Mouse (Mus musculus) liver, embryonic 11.5 days (tissue): Measurements from ENCODE around the gene Ambra1. TPM values are rescaled to one million over a fixed set of nuclear protein-coding genes. Genes with fewer than 3 reads are reported as not detected.

Source experiments
- ATAC-seq: fragments of 200-750 bp; cut with Nextera tagmentation; replicated peaks from 2 replicates; pipeline ENCODE4 v1.8.0; 2017; ENCODE audit warnings: moderate number of reproducible peaks, mild to moderate bottlenecking, moderate TSS enrichment, moderate library complexity; ENCODE audit not compliant: low FRiP score
- DNase-seq: peaks from one replicate; pipeline ENCODE4 v3.0.0-alpha.2; 2017; ENCODE audit warnings: low spot score
- H3K27ac ChIP-seq: fragments of 300-500 bp; sonication (generic); 2 replicates; pipeline ENCODE4 v1.5.1; 2014; ENCODE audit warnings: mild to moderate bottlenecking, low read depth, low read length, control low read depth
- H3K27me3 ChIP-seq: fragments of 300-500 bp; sonication (generic); replicated peaks from 2 replicates; pipeline ENCODE4 v1.6.1; 2014; ENCODE audit warnings: low read length, mixed read lengths; ENCODE audit not compliant: control insufficient read depth, insufficient read depth
- H3K36me3 ChIP-seq: fragments of 300-500 bp; sonication (generic); 2 replicates; pipeline ENCODE4 v1.6.1; 2014; ENCODE audit warnings: mild to moderate bottlenecking, low read length, moderate library complexity, mixed read lengths; ENCODE audit not compliant: control insufficient read depth, insufficient read depth
- H3K4me1 ChIP-seq: fragments of 300-500 bp; sonication (generic); replicated peaks from 2 replicates; pipeline ENCODE4 v1.6.1; 2014; ENCODE audit warnings: low read length, mixed read lengths; ENCODE audit not compliant: control insufficient read depth, insufficient read depth
- H3K4me2 ChIP-seq: fragments of 300-500 bp; sonication (generic); 2 replicates; pipeline ENCODE4 v1.6.1; 2014; ENCODE audit warnings: mild to moderate bottlenecking, control low read depth, moderate library complexity
- H3K4me3 ChIP-seq: fragments of 300-500 bp; sonication (generic); 2 replicates; pipeline ENCODE4 v1.5.1; 2014; ENCODE audit warnings: low read depth, low read length, control low read depth
- H3K9ac ChIP-seq: fragments of 300-500 bp; sonication (generic); 2 replicates; pipeline ENCODE4 v1.6.1; 2014; ENCODE audit warnings: low read depth, low read length, control low read depth
- H3K9me3 ChIP-seq: fragments of 300-500 bp; sonication (generic); 2 replicates; pipeline ENCODE4 v1.6.1; 2016; ENCODE audit warnings: low read length, inconsistent platforms, mixed read lengths; ENCODE audit not compliant: control insufficient read depth
- WGBS: fragments of 180-500 bp; shearing (Covaris S2); extraction: QIAGEN DNeasy Blood & Tissue Kit; methylation state at CpG from one replicate; pipeline ENCODE4 v1.1.7; 2014; 5-methylcytosine and 5-hydroxymethylcytosine counted together
- polyA plus RNA-seq: library from polyadenylated mRNA; unstranded; fragments of >200 nt; fragmentation: Nextera tagmentation; extraction: Ambion mirVana; gene quantifications from 2 replicates; pipeline ENCODE4 v1.2.1, GENCODE M21; 2014

Ambra1 gene
- polyA plus RNA-seq, 1 experiment from 2014 or later, result 14.0 TPM

DNA sequence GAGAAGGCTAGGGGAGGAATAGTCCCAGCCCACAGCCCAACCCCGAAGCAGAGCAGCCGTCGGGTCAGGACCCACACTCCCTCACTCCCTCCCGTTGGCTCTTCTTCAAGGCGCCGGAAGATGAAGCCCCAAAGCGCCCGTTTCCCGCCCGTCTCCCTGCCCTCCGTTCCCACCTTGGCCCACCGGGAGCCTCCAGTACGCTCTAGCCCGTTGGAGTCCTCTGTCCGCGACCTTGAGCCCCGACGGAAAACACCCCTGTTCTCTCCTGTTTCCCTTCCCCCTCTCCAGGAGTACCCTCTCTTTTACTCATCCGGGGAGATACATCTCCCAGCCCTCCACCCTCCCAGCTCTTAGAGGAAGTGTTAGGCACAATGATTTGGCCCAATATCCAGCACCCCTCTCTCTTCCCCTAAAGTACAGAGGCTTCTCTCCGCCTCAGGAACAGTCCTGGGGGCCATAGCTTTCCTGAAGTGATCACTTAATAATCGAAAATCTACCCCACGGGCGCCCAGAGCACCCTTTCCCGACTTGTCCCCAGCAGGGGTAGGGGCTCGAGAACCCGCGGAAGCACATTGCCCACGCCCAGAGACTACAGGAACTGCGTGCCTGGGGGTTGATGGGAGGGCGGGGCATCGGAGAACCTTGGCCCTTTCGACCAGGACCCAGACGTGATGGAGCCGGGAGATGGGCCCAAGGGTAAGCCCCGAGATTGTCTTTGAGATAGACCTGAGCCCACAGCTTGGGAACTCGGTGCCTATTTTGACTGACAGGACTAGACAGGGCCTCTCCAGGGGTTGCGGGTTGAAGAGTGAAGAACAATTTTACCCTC lies 192.9 kb downstream of the Ambra1 start:
- Histone ChIP-seq H3K4me3 (peak overlapping the region; percentile 60), H3K27me3 (peaks cover 44% of the 10 kb centered on the region), H3K36me3 (peaks cover 9% of the 10 kb centered on the region; the same call in 1 of the 2 replicates), H3K4me2 (peak overlapping the region; percentile 90), H3K27ac (no peak overlapping the region), H3K9ac (no peak overlapping the region), H3K9me3 (no peaks in the 10 kb centered on the region), H3K4me1 (peaks cover 33% of the 10 kb centered on the region)
- DNase-seq, result peak; percentile 51
- 4% methylated on average over 36 of the region's 37 CpGs for WGBS
- ATAC-seq, result no peak

DNA sequence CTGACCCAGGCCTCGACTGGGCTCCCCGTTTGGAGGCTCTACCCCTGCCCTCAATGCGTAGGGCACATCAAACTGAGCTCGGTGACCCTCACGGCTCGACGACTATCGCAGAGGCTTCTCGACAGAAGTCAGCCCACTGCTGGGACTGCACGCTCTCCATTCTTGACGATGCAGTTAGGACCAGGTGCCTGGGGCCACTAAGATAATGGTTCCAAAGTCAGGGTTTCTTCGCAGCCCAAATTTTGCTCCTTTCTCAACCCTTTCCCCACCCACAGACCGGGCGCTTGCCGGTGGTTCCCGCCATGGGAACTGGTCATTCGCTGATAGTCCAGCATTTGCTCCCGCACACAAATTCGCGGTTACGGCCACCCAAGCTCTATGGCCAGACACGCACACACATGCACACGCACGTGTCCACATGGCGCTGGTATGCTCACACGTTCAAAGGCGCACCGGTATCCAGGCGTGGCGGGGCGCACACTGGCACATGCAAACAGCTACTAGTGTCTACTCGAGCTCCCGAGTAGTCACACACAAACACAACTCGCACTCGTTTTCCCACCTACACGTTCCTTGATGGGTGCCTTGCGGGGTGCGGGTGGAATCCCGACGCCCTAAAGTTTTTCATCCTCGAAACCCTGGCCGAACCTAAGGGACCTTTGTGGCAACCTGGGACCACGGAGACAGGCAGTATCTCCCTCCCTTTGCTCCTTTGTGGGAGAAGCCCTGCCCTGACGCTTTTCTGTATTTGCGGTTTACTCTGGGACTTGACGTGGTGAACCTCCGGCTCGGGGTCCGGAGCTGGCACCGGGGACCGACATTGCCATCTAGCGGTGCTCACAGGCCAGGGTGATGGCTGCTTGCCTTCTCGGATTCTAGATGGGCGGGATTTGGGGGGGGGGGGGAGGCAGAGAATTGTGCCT lies 193.7 kb downstream of the Ambra1 start:
- DNase-seq (peak; percentile 77), ATAC-seq (peak; percentile 46)
- Histone ChIP-seq H3K36me3 (0 out of 2 replicates have a peak, but pooled peaks cover 1% of the 10 kb centered on the region), H3K4me1 (peaks cover 39% of the 10 kb centered on the region), H3K27me3 (peaks cover 44% of the 10 kb centered on the region), H3K9me3 (no peaks in the 10 kb centered on the region), H3K4me3 (peak overlapping the region; percentile 60), H3K4me2 (peak overlapping the region; percentile 90), H3K27ac (no peak overlapping the region), H3K9ac (no peak overlapping the region)
- 4% methylated on average over 54 of the region's 54 CpGs for WGBS

DNA sequence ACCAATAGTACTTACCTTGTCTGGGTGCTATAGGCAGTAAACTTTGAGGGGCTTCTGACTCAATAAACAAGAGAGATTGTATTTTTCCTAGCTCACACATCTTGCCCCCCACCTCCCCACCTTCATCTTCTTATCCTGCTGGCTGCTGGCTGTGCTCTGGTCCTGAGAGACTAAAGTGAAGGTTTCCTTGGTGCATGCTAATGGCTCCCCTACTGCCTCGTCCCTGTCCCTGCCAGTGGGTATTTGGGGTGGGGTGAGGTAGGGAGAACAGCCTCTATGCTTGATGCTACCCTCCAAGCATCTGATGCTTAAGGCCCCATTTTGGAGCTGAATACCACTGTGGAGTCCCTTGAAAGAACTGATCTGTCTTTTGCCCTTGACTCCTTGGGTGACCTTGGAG lies 194.8 kb downstream of the Ambra1 start:
- ATAC-seq (no peak), DNase-seq (no peak)
- no peaks in the 10 kb centered on the region for H3K36me3 ChIP-seq
- H3K4me1 ChIP-seq, result peaks cover 44% of the 10 kb centered on the region
- H3K4me3 ChIP-seq, result no peak overlapping the region
- H3K27me3 ChIP-seq, result peaks cover 44% of the 10 kb centered on the region
- WGBS, result 67% methylated on average over 1 of the region's 1 CpGs
- H3K4me2 ChIP-seq, result no peak overlapping the region
- H3K27ac ChIP-seq, result no peak overlapping the region
- no peak overlapping the region for H3K9ac ChIP-seq
- no peaks in the 10 kb centered on the region for H3K9me3 ChIP-seq

DNA sequence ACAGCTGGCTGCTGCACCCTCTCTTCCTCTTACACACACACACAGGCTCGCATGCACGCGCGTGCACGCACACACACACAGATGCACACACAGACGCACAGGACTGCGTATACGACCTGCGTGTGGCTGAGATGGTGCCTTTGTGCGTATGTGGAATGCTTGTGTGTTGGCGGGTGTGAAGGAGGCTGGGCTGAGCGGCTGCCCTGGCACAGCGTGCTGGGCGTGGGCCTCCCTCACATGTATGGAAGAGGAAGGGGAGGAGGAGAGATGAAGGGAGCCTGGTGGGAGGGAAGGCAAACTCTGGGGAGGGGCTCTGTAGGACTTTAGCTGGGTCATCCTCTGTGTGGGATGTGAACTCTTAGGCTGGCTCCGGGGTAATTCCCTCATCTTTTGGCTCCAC lies 195.5 kb downstream of the Ambra1 start:
- H3K9ac ChIP-seq, result no peak overlapping the region
- H3K4me1 ChIP-seq, result peaks cover 46% of the 10 kb centered on the region
- 81% methylated on average over 15 of the region's 15 CpGs for whole genome bisulfite sequencing
- no peak overlapping the region for H3K27ac ChIP-seq
- no peak overlapping the region for H3K4me3 ChIP-seq
- no peak overlapping the region for H3K4me2 ChIP-seq
- H3K9me3 ChIP-seq, result no peaks in the 10 kb centered on the region
- ATAC-seq (no peak), DNase-seq (peak; percentile 32)
- H3K36me3 ChIP-seq, result no peaks in the 10 kb centered on the region
- peaks cover 44% of the 10 kb centered on the region for H3K27me3 ChIP-seq

DNA sequence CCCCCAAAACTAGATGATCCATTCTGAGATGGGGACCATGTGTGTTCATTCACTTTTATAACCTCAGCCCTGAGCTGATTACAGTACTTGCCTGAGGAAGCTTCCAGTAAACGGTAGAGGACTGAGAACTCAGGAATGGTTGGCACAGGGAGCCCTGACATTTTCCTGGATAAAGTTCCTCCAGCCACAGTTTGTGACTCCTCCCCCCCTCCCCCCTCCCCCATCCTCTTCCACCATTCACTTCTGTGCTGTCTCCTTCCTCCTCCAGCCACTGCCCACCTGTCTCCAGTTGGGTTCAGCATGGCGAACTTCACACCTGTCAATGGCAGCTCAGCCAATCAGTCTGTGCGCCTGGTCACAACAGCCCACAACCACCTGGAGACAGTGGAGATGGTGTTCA lies 197.0 kb downstream of the Ambra1 start, which contains the start of gene Chrm4:
TSS of gene Chrm4 (plus strand) at position 301 of the 400 bp plus-strand sequence.
- Histone ChIP-seq H3K36me3 (no peaks in the 10 kb centered on the region), H3K4me2 (peak within 1 kb of the TSS; percentile 58), H3K4me1 (peaks cover 49% of the 10 kb centered on the region), H3K27ac (no peak within 1 kb of the TSS), H3K27me3 (peaks cover 30% of the 10 kb centered on the region), H3K9me3 (no peaks in the 10 kb centered on the region), H3K9ac (no peak within 1 kb of the TSS), H3K4me3 (peak within 1 kb of the TSS; percentile 20; the same call in 1 of the 2 replicates)
- 91% methylated on average over 3 of the region's 3 CpGs for WGBS
- ATAC-seq (no peak), DNase-seq (no peak)

DNA sequence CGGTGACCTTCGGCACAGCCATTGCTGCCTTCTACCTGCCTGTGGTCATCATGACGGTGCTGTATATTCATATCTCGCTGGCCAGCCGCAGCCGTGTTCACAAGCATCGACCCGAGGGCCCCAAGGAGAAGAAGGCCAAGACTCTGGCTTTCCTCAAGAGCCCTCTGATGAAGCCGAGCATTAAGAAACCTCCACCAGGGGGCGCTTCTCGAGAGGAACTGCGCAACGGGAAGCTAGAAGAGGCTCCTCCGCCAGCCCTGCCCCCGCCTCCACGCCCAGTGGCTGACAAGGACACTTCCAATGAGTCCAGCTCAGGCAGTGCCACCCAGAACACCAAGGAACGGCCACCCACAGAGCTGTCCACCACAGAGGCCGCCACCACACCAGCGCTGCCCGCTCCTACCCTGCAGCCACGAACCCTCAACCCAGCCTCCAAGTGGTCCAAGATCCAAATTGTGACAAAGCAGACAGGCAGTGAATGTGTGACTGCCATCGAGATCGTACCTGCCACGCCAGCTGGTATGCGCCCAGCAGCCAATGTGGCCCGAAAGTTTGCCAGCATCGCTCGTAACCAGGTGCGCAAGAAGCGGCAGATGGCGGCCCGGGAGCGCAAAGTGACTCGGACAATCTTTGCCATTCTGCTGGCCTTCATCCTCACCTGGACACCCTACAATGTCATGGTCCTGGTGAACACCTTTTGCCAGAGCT lies 198.0 kb downstream of the Ambra1 start:
- Histone ChIP-seq H3K4me3 (peak overlapping the region; percentile 20; the same call in 1 of the 2 replicates), H3K36me3 (no peaks in the 10 kb centered on the region), H3K9ac (no peak overlapping the region), H3K4me1 (peaks cover 49% of the 10 kb centered on the region), H3K27ac (no peak overlapping the region), H3K4me2 (peak overlapping the region; percentile 58), H3K9me3 (no peaks in the 10 kb centered on the region), H3K27me3 (peaks cover 19% of the 10 kb centered on the region)
- 33% methylated on average over 34 of the region's 34 CpGs for WGBS
- DNase-seq (peak; percentile 84), ATAC-seq (0 out of 2 replicates have a peak, but pooled peaks have one; percentile 7)

DNA sequence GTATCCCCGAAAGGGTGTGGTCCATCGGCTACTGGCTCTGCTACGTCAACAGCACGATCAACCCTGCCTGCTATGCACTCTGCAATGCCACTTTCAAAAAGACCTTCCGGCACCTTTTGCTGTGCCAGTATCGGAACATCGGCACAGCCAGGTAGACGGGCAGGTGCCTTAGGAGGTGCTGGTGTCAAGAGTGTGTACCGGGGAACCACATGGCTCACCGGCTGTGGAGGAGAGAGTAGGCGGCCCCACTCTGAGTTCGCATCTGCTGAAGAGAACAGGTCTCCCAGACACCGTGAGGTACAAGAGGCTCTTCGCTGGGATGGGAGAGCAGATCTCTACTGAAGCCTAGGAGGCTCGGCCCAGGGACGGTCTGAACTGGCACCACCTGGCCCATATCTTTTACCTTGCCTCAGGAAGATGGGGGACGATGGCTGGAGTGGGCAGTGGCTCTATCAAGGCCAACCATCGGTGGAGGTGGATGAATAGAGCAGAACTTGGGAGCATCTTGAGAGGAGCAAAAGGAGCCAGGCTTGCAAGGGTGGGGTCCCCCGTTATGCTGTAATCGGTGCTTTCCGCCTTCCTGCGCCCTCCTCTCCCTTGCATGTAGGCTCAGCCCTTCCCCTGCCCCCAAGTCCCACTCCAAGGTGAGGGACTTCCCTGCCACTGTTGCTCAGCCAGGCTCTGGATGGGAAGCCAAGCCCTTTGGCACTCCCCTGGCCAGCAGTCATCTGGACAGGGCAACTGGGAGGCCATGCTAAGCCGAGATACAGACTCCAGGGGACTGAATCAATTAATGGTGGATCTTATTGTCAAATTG lies 198.8 kb downstream of the Ambra1 start:
- no peak overlapping the region for H3K4me3 ChIP-seq
- WGBS, result 70% methylated on average over 23 of the region's 23 CpGs

More for the DNA sequence above, 198.8 kb downstream of the Ambra1 start:
- no peak overlapping the region for H3K9ac ChIP-seq
- ATAC-seq, result no peak
- peak; percentile 33 for DNase-seq
- H3K27me3 ChIP-seq, result peaks cover 12% of the 10 kb centered on the region
- H3K9me3 ChIP-seq, result no peaks in the 10 kb centered on the region
- H3K4me2 ChIP-seq, result no peak overlapping the region; the same call in 1 of the 2 replicates
- peaks cover 51% of the 10 kb centered on the region for H3K4me1 ChIP-seq
- H3K36me3 ChIP-seq, result peaks cover 6% of the 10 kb centered on the region
- H3K27ac ChIP-seq, result no peak overlapping the region
